Mouse (Mus musculus) lung, embryonic 16.5 days (tissue): ENCODE data around the gene Ctsr. TPM values are rescaled to one million over a fixed set of nuclear protein-coding genes. Genes with fewer than 3 reads are reported as not detected.
"Not testable (repeated sequence)": the region's sequence is repeated elsewhere in the genome, so short reads cannot be mapped to it uniquely, and the experiment has no call there.

Source experiments
- ATAC-seq: fragments of 200-750 bp; cut with Nextera tagmentation; 2 replicates; pipeline ENCODE4 v1.8.0; 2017; ENCODE audit warnings: low read depth, mild to moderate bottlenecking, moderate library complexity
- H3K27ac ChIP-seq: fragments of 300-500 bp; sonication (generic); 2 replicates; pipeline ENCODE4 v1.5.1; 2014; ENCODE audit warnings: mild to moderate bottlenecking, control low read depth, low read length
- H3K27me3 ChIP-seq: fragments of 300-500 bp; sonication (generic); 2 replicates; pipeline ENCODE4 v1.6.1; 2014; ENCODE audit warnings: low read depth, low read length, mixed read lengths; ENCODE audit not compliant: control insufficient read depth, insufficient read depth
- H3K36me3 ChIP-seq: fragments of 300-500 bp; sonication (generic); 2 replicates; pipeline ENCODE4 v1.6.1; 2014; ENCODE audit warnings: low read length; ENCODE audit not compliant: control insufficient read depth, insufficient read depth
- H3K4me1 ChIP-seq: fragments of 300-500 bp; sonication (generic); replicated peaks from 2 replicates; pipeline ENCODE4 v1.6.1; 2014; ENCODE audit warnings: low read length, mixed read lengths; ENCODE audit not compliant: control insufficient read depth, insufficient read depth
- H3K4me2 ChIP-seq: fragments of 300-500 bp; sonication (generic); 2 replicates; pipeline ENCODE4 v1.6.1; 2014; ENCODE audit warnings: low read depth, low read length, control low read depth
- H3K4me3 ChIP-seq: fragments of 300-500 bp; sonication (generic); 2 replicates; pipeline ENCODE4 v1.5.1; 2014; ENCODE audit warnings: mild to moderate bottlenecking, low read length, control low read depth
- H3K9ac ChIP-seq: fragments of 300-500 bp; sonication (generic); 2 replicates; pipeline ENCODE4 v1.6.1; 2014; ENCODE audit warnings: low read length, control low read depth
- H3K9me3 ChIP-seq: fragments of 300-500 bp; sonication (generic); 2 replicates; pipeline ENCODE4 v1.6.1; 2016; ENCODE audit warnings: low read length; ENCODE audit not compliant: control insufficient read depth
- WGBS: fragments of 180-500 bp; shearing (Covaris S2); extraction: QIAGEN DNeasy Blood & Tissue Kit; methylation state at CpG from one replicate; pipeline ENCODE4 v1.1.7; 2014; 5-methylcytosine and 5-hydroxymethylcytosine counted together
- polyA plus RNA-seq: library from polyadenylated mRNA; unstranded; fragments of >200 nt; fragmentation: Nextera tagmentation; extraction: Ambion mirVana; gene quantifications from 2 replicates; pipeline ENCODE4 v1.2.1, GENCODE M21; 2015

The Ctsr gene
- not detected in 2 replicates for polyA plus RNA-seq

- Histone ChIP-seq H3K4me3 (no peak within 1 kb of the TSS), H3K36me3 (no peaks in the 10 kb centered on the region), H3K4me2 (no peak within 1 kb of the TSS), H3K9me3 (no peaks in the 10 kb centered on the region), H3K4me1 (no peaks in the 10 kb centered on the region), H3K9ac (no peak within 1 kb of the TSS), H3K27ac (no peak within 1 kb of the TSS), H3K27me3 (no peaks in the 10 kb centered on the region)
- no peak for ATAC-seq
- WGBS, result 68% methylated on average over 1 of the region's 1 CpGs
Measured at GRCm38 (mm10) chr13:61164156-61164555, at the start of gene Ctsr. Gene Ctsr (minus strand): TSS chr13:61164256.

- Histone ChIP-seq H3K9me3 (no peaks in the 10 kb centered on the region), H3K4me2 (no peak within 1 kb of the TSS), H3K27me3 (no peaks in the 10 kb centered on the region), H3K4me1 (no peaks in the 10 kb centered on the region), H3K9ac (no peak within 1 kb of the TSS), H3K27ac (no peak within 1 kb of the TSS), H3K36me3 (no peaks in the 10 kb centered on the region), H3K4me3 (no peak within 1 kb of the TSS)
- WGBS, result 88% methylated on average over 3 of the region's 3 CpGs
- ATAC-seq, result no peak
Measured at GRCm38 (mm10) chr13:61203310-61203709, 39.3 kb upstream of the Ctsr start, which contains the start of gene Cts6. Gene Cts6 (minus strand): TSS chr13:61203410.

GRCm38 (mm10) chr13:61185151-61185933 is 21.3 kb upstream of the Ctsr start:
- WGBS, result 76% methylated on average over 5 of the region's 5 CpGs

GRCm38 (mm10) chr13:61164622-61165021 is 566 bp upstream of the Ctsr start:
- Histone ChIP-seq H3K9me3 (no peaks in the 10 kb centered on the region), H3K36me3 (no peaks in the 10 kb centered on the region), H3K27me3 (no peaks in the 10 kb centered on the region), H3K4me3 (no peak overlapping the region), H3K27ac (no peak overlapping the region), H3K4me1 (no peaks in the 10 kb centered on the region), H3K9ac (no peak overlapping the region), H3K4me2 (no peak overlapping the region)
- WGBS, result 81% methylated on average over 4 of the region's 4 CpGs
- ATAC-seq, result no peak

More at GRCm38 (mm10) chr13:61185151-61185933, 21.3 kb upstream of the Ctsr start:
- H3K27me3 ChIP-seq, H3K9me3 ChIP-seq, ATAC-seq, H3K27ac ChIP-seq, H3K9ac ChIP-seq, H3K4me3 ChIP-seq, H3K36me3 ChIP-seq, H3K4me2 ChIP-seq, H3K4me1 ChIP-seq: not testable (repeated sequence)

Other genes starting within 250 kb of the Ctsr start
- 0.55 TPM in 1 of 2 replicates, not detected in the other for gene Gm49393, start 228.7 kb downstream of the Ctsr start, polyA plus RNA-seq
- gene Gm49391, start 227.7 kb downstream of the Ctsr start, polyA plus RNA-seq, result 2.4 and 5.5 TPM in 2 replicates
- 94.8 and 103 TPM in 2 replicates for gene Ctla2a, start 227.6 kb downstream of the Ctsr start, polyA plus RNA-seq
- gene Tpbpa, start 222.3 kb downstream of the Ctsr start, polyA plus RNA-seq, result not detected in 2 replicates
- not detected in 2 replicates for gene Ctsj, start 158.3 kb downstream of the Ctsr start, polyA plus RNA-seq
- not detected in 2 replicates for gene Ctsq, start 123.6 kb downstream of the Ctsr start, polyA plus RNA-seq
- not detected in 2 replicates for gene Cts6, start 39.2 kb upstream of the Ctsr start, polyA plus RNA-seq
- not detected in 2 replicates for gene Cts8, start 91.1 kb upstream of the Ctsr start, polyA plus RNA-seq
- gene Gm49398, start 124.6 kb upstream of the Ctsr start, polyA plus RNA-seq, result not detected in 2 replicates
- not detected in 2 replicates for gene Cts7, start 193.9 kb upstream of the Ctsr start, polyA plus RNA-seq